Mouse (Mus musculus): Measurements from ENCODE around the gene Kcnq2. TPM values are rescaled to one million over a fixed set of nuclear protein-coding genes. Genes with fewer than 3 reads are reported as not detected.

Kcnq2 gene
- polyA plus RNA-seq, 1 experiment: 105 TPM

DNA sequence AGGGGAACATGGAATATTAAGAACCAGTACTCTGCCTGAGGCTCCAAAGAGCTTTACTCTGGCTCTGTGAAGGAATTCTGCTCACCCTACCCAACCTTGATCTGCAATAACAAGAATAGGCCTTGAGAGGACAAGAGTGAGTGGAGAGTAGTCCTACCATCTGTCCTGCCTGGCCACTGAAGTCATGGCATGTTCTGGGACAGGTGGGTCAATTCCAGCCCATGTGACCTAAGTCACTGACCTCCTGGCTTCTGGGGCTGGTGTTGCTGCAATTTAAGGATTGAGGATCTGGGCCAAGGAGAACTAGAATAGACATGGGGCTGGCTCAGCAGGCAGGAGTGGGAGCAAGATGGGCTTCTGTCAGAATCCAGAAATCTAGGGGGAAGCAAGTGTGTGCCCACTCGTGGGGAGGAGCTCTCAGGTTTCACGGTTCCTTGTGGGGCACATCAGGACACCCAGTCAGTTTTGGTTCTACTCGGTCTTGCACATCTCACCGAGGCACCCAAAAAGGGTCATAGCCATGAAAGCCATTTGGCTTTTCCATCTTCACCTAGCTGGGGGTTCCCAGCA is 12.0 kb upstream of the Kcnq2 start:
- no peak for DNase-seq (ENCODE audit: low read depth)
- TF ChIP-seq POLR2A (IDR thresholded peaks at IDR 0.05; ENCODE audit: borderline replicate concordance, extremely low read depth, insufficient read depth, insufficient read length, poor library complexity, severe bottlenecking) (no peak), CTCF (IDR thresholded peaks at IDR 0.05; ENCODE audit: borderline replicate concordance, extremely low read depth, insufficient read depth, insufficient read length) (no peak)

DNA sequence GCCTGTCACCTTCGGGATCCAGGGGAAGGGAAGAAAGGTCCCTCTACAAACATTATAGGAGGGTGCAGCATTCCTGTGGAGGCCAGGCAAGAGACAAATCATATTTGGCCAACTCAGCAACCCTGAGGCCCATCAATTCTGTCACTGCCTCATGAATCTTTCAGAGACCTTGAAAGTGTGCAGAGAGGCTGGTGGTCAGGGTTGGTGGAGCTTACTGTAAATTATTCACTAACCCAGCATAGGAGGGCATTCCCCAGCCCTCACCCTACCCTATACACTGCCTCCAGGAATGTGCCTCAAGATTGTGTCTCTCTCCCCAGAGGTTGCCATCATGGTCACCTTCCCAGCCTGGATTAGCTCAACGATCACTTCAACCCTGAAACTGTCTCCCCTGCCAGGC is 9.6 kb upstream of the Kcnq2 start:
- DNase-seq (ENCODE audit: low read depth): no peak
- TF ChIP-seq POLR2A (IDR thresholded peaks at IDR 0.05; ENCODE audit: borderline replicate concordance, extremely low read depth, insufficient read depth, insufficient read length, poor library complexity, severe bottlenecking) (no peak), CTCF (IDR thresholded peaks at IDR 0.05; ENCODE audit: borderline replicate concordance, extremely low read depth, insufficient read depth, insufficient read length) (no peak)

GRCm38 (mm10) chr2:181143509-181144276 is 8.6 kb upstream of the Kcnq2 start:
- no peak for TF ChIP-seq CTCF (IDR thresholded peaks at IDR 0.05; ENCODE audit: borderline replicate concordance, extremely low read depth, insufficient read depth, insufficient read length)
- TF ChIP-seq POLR2A (IDR thresholded peaks at IDR 0.05; ENCODE audit: borderline replicate concordance, extremely low read depth, insufficient read depth, insufficient read length, poor library complexity, severe bottlenecking): no peak
- DNase-seq (ENCODE audit: low read depth): no peak

GRCm38 (mm10) chr2:181142703-181143135 is 7.6 kb upstream of the Kcnq2 start:
- TF ChIP-seq POLR2A (IDR thresholded peaks at IDR 0.05; ENCODE audit: borderline replicate concordance, extremely low read depth, insufficient read depth, insufficient read length, poor library complexity, severe bottlenecking): no peak
- TF ChIP-seq CTCF (IDR thresholded peaks at IDR 0.05; ENCODE audit: borderline replicate concordance, extremely low read depth, insufficient read depth, insufficient read length): no peak
- DNase-seq (ENCODE audit: low read depth): no peak

- DNase-seq (ENCODE audit: low read depth): no peak
- TF ChIP-seq CTCF (IDR thresholded peaks at IDR 0.05; ENCODE audit: borderline replicate concordance, extremely low read depth, insufficient read depth, insufficient read length) (no peak), POLR2A (IDR thresholded peaks at IDR 0.05; ENCODE audit: borderline replicate concordance, extremely low read depth, insufficient read depth, insufficient read length, poor library complexity, severe bottlenecking) (no peak)
Observed at GRCm38 (mm10) chr2:181139641-181140193, 4.6 kb upstream of the Kcnq2 start.

- no peak for DNase-seq (ENCODE audit: low read depth)
- no peak for TF ChIP-seq CTCF (IDR thresholded peaks at IDR 0.05; ENCODE audit: borderline replicate concordance, extremely low read depth, insufficient read depth, insufficient read length)
- no peak for TF ChIP-seq POLR2A (IDR thresholded peaks at IDR 0.05; ENCODE audit: borderline replicate concordance, extremely low read depth, insufficient read depth, insufficient read length, poor library complexity, severe bottlenecking)
Observed at GRCm38 (mm10) chr2:181136934-181137333, 1.8 kb upstream of the Kcnq2 start.

DNA sequence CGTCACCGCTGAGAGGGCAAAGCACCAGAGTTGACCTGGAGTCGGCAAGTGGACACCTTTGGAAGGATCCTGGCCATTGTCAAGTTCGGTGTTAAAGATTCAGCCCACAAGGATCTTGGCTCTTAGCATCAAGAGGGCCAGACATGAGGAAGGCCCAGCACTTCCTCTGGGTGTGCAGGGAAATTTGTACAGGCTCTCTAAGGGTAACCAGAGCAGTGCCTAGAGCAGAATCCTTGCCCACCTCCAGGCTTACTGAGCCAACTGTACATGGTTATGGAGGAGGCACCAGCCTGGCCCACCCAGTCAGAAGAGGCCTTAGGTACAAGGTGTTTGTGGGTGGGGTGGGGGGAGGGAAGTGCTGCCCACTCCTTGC is 332 bp upstream of the Kcnq2 start:
- no peak for DNase-seq (ENCODE audit: low read depth)
- TF ChIP-seq CTCF (IDR thresholded peaks at IDR 0.05; ENCODE audit: borderline replicate concordance, extremely low read depth, insufficient read depth, insufficient read length): no peak
- no peak for TF ChIP-seq POLR2A (IDR thresholded peaks at IDR 0.05; ENCODE audit: borderline replicate concordance, extremely low read depth, insufficient read depth, insufficient read length, poor library complexity, severe bottlenecking)

- TF ChIP-seq CTCF (IDR thresholded peaks at IDR 0.05; ENCODE audit: borderline replicate concordance, extremely low read depth, insufficient read depth, insufficient read length) (no peak), POLR2A (IDR thresholded peaks at IDR 0.05; ENCODE audit: borderline replicate concordance, extremely low read depth, insufficient read depth, insufficient read length, poor library complexity, severe bottlenecking) (peak; percentile 28; the same call in 1 of the 2 replicates)
Observed at GRCm38 (mm10) chr2:181133837-181134590, 1.1 kb downstream of the Kcnq2 start.

DNA sequence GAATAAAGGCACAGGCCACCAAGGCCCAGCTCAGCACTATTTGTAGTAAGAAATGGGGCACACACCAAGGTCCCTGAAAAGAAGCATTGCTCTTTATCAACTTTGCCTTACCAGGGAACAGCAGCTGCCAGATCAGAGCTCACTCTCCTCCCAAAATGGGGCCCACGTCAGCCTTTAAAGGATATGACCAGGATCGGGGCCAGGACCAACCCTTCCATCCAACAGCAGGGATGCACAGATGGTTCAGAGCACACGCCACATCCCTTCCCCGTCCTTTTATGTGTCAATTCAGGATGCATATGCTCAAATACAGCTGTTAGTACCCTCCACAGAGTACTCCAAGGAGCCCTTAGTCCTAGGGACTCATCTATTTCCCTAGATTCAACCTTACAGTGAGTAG is 4.9 kb downstream of the Kcnq2 start:
- DNase-seq (ENCODE audit: low read depth): no peak
- TF ChIP-seq POLR2A (IDR thresholded peaks at IDR 0.05; ENCODE audit: borderline replicate concordance, extremely low read depth, insufficient read depth, insufficient read length, poor library complexity, severe bottlenecking) (no peak), CTCF (IDR thresholded peaks at IDR 0.05; ENCODE audit: borderline replicate concordance, extremely low read depth, insufficient read depth, insufficient read length) (no peak)

More at GRCm38 (mm10) chr2:181133837-181134590, 1.1 kb downstream of the Kcnq2 start:
- peak; percentile 83 for DNase-seq (ENCODE audit: low read depth)

DNA sequence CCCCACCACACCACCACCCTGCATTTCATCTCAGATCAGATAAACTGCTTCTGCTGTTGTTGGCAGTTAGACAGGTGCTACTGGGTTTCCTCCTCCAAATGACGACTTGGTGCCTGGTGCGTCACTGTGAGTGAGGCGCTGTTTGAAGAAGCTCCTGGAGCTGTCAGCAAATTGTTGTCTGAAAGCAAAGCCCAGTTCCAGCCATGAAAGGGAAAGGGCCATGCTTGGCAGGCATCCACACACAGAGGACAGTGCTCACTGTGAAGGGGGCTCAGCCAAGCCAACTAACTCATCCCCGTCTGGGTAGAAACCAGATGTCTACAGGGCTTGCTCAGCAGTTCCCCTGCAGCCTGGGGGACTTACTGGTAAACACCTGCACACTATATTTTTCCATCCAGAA is 6.1 kb downstream of the Kcnq2 start:
- TF ChIP-seq CTCF (IDR thresholded peaks at IDR 0.05; ENCODE audit: borderline replicate concordance, extremely low read depth, insufficient read depth, insufficient read length) (no peak), POLR2A (IDR thresholded peaks at IDR 0.05; ENCODE audit: borderline replicate concordance, extremely low read depth, insufficient read depth, insufficient read length, poor library complexity, severe bottlenecking) (no peak)
- DNase-seq (ENCODE audit: low read depth): no peak

DNA sequence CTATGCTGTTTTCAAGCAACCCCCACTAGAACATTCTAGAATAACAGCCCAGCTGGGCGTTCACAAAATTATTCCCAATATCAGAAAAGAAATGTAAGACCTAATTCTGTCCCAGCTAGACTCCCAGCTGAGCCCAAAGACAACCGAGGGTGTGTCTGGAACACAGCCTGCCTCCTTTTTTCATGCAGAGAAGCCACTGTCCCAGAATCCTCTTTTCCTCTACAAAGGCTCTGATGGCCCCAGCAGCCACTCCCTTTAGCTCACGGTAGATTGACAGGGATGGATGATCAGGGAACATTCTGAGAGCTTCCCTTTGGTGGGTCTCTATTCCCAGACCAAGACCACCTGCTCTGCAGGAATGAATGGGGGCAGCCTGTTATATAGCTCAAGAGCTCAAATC is 7.3 kb downstream of the Kcnq2 start:
- no peak for TF ChIP-seq POLR2A (IDR thresholded peaks at IDR 0.05; ENCODE audit: borderline replicate concordance, extremely low read depth, insufficient read depth, insufficient read length, poor library complexity, severe bottlenecking)
- TF ChIP-seq CTCF (IDR thresholded peaks at IDR 0.05; ENCODE audit: borderline replicate concordance, extremely low read depth, insufficient read depth, insufficient read length): no peak
- no peak for DNase-seq (ENCODE audit: low read depth)

All from brain, embryonic 14.5 days (tissue).